Mouse (Mus musculus) ZHBTc4 (cell line): Measurements from ENCODE around the gene Rimklb.
A peak's percentile ranks its signal among the peaks of the same experiment; 100 is the strongest.

Experiments used
- DNase-seq: peaks from one replicate; pipeline ENCODE4 v3.0.0-alpha.2; 2011; ENCODE audit warnings: low read depth, low spot score

Rimklb gene

DNA sequence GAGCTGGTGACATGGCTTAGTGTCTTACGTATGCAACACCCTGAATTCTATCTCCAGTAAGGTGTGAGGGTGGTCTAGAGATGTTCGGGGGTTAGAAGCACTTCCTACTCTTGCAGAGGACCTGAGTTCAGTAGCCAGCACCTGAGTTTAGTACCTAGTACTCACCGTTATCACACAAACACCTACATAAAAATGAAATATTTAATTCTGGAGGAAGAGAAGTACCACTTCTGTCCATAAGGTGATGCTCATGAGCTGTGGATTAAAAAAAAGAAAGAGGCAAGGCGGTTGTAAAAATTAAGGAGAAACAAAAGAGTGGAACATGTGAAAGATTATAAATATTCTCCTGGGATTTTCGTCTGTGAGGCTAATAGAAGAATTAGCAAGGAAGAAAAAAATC lies 2.1 kb downstream of the Rimklb start:
- peak; percentile 28 for DNase-seq

DNA sequence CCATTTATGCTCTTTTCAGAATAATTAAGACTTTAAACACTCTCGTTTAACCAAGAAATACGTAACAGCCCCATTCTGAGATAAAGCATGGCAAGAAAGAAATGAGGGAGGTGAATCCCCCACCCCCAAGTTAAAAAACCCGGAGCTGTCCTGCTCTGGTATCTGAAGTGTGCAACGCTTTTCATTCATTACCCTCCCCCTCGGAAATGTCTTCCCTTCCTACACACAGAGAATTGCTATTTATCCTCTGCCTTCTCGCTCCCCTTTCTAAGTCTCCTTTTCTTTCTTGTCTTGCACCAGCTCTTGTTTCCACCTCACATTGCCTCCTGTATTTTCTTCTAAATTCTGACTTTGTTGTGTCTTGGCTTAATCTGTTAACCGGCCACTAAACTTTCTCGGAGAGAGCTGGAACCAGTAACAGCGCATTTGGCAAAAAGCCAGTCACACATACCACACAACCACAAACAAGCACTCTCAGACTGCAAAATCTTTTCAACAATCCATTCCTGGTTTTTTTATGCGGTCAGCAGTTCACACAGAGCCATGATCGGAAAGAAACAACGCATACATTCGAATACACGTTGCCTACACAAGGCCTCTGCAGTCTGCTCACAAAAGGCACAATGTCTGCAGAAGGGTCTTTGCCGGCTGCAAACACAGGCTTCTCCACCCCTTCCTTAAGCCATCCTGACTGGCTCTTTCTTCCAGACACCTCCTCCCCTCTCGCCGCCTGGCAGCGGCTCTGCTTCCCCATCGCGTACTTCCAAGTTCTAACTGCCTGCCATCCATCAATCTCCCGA lies 3.3 kb downstream of the Rimklb start:
- peak; percentile 40 for DNase-seq

DNA sequence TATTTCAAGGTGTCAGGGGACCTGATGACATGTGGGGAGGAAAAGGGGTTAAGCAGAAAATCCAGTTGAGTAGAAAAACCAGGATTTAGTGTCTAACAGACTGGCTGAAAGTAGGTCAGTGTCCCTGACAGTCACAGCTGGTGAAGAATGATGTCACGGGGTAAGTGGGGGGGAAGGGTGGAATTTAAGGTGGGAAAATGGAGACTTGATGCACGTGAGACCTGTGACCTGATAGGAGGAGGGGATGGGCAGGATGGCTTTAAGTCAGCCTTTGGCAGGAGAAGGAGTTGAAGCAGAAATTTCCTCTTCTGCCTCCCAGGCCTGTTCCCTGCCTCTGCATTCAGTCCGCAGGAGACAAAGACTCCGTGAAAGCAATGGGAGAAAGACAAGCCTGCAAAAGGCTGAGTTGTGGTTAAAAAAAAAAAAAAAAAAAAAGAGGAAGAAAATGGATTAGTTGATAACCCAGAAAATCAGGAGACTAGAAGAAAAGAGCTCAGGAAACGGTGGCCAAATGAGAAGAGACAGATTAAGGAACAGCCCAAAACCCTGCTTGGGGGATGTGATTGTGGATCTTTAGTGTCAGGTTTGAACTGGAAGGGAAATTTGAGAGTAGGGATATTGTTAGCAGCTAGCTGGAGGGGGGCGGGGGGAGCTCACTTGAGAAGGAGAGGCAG lies 4.6 kb downstream of the Rimklb start:
- peak; percentile 29 for DNase-seq

DNA sequence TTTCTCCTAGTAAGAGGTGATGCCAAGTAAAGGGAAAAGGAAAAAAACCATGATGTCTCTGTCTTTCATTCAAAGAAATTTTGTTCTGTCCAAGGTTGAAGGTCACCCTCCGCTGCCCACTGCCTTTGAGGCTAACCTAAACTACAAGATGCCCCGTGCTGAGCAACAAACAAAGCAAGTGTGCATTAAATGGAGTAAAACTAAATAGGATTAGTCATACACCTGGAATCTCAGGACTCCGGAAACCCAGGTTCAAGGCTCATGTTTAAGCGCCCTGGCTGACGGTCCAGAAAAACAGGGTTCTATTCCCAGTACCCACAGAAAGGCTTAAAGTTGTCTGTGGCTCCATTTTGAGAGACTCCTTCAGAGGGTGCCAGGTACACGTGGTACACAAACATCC lies 6.1 kb downstream of the Rimklb start:
- no peak for DNase-seq

DNA sequence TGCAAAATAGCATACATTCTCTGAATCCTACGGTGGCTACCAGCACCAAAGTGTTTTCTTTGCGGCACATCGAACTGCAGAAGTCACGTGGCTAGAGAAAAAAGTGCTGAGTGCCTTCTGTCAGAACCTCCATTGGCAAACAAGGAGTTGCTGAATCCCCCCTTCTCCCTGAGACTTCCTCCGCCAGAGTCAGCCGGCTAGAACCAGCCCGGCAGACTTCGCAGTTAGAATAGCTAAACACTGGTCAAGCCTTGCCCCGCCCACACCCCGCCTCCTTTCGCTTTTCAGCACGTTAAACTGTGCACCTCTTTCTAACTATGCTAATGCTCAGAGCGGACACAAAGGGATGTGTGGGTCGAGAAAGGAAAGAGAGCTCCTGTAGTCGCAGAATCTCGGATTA lies 7.0 kb downstream of the Rimklb start:
- peak; percentile 99 for DNase-seq

DNA sequence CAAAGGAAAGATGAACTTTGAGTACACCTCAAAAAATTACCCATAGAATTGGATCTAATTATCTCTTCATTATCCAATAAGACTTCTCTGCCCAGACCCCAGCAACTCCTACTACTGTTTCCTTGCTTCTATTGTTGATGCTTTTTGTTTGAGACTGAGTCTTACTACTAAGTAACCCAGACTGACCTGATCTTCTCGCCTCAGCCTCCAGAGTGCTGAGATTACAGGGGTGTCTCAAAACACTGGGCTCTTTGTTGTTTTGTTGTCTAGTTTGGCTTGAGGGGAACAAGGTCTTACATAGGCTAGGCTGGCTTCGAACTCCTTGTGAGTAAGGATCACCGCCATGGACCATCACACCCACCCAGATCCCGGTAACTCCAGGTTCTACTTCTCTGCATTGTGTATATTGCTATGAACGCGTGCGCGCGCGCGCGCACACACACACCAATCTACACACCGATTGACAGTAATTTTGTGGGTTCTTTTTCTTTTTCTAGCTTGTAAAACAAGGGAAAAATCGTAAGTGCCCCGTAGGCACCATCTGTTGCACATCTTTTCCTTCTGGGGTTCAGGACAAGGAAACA lies 7.5 kb downstream of the Rimklb start:
- DNase-seq: no peak

DNA sequence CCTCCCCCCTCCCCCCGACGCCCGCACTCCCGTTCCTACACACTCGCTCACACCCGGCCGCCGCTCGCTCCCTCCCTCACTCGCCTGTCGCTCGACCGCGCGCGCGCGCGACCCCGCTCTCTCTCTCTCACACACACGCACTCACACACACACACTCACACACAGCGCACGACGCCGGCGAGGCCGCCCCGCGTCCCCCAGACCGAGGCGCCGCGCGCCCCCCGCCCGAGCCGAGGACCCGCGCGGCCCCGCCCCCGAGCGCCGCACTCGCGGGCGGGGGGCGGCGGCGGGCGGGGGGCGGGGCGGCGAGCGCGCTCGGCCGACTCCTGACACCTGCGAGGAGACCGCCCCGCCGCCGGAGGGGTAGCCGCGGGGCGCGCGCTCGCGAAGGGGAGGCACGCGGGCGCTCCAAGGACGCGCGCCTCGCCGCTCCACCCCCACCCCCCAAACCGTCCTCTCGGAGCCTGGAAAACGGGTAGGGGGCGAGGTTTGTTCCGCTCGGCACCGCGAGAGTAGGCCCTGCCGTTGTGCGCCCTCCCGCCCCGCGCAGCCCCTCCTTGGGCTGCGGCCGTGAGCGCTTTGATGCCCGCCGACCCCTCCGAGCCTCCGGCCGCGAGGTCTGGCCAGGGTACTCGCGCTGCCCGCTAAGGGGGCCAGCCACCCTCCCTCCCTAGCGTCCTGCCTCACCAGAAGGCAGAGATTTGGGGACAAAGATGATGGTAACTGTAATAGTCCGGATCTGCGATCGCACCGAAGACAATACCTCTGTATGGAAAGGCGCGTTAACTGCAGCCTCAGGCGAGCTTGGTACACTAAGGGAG lies 12.1 kb downstream of the Rimklb start:
- DNase-seq: peak; percentile 94

DNA sequence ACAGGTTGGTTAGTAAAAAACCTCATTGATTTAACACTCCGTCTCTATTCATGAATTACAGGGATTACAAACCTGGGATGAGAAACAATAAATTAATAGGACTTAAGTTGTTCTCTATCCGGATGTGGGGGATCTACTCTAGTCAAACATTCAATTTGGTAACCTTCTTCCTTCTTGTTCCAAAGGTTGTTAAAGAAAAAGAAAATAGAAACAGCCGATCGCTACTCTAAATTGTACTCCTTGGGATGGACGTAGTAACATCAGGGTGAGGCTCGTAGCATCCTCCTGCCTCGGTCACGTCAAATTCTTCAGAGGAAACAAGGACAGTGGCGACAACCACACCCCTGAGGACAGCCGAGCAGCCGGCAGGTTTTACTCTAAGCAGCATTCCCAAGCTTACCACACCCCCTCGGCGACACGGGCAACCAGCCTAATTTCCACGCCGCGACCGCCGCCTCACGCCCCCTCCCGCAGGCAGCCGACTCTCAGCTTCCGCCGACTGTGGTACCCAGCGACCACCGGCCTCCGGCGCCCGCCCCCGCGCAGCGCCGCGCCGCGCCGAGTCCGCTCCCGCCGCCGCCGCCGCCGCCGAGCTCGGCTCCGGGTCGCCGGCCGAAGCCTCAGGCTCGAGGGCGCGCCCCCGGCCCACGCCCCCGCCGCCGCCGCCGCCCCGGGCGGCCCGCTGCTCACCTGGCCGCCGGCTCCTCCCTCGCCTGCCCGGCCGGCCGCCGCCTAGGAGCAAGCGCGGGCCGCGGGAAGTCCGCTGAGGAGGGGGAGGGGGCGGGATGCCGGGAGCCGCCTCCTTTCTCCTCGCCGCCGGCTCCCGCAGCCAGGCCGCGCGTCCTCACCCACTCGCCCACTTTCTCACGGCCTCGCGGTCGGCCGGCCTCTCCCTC lies 12.9 kb downstream of the Rimklb start:
- peak; percentile 81 for DNase-seq

DNA sequence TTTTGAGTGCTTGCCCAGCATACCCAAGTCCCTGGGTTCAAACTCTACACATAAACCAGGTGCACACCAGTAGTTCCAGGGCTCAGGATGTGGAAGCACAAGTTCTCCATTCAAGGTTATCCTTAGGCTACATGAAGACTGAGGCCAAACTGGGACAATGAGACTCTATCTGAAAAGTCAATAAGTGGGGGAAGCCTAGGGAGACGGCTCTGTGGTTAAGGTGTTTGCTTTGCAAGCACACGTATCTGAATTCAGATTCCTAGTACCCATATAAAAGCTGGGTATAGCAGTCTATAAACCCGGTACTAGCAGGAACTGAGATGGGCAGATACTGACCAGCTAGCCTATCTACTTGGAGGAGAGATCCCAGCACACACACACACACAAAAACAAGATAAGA lies 20.5 kb downstream of the Rimklb start:
- DNase-seq: no peak

DNA sequence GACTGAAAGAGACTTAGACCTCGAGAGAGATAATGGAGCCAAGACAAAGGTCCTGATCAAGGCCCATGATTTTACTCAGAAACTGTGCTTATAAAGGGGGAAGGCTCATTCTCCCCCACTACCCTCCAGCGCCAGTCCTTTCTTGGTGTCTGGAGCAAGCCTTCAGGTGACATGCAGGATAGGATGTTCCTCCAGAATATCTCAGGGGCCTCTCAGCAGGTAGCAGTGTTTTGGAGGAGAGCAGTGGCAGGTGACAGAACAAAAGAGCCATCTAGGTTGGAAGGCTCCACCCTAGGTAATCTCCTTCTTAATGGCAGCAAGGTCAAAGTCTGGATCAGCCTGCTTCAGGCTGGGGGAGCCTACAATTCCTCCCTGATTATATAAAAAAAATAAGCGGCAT lies 27.1 kb downstream of the Rimklb start:
- peak; percentile 53 for DNase-seq

DNA sequence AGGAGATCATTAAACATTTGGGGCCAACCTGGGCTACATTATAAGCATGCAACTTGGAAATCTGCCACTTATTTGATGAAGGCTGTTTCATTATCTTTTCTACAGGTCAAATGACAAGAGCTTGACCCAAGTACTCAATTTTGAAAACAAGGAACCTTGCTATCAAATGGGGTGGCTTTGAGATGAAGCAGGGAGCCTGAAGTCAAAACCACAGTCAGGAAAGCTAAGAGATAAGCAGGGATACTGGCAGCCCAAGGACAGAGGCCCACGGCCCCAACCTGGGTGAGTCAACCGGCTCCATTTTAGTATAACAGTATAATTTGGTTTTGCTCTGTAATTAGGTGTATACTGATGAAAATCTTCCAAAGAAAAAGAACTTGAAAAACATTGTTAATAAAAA lies 28.3 kb downstream of the Rimklb start:
- DNase-seq: no peak

DNA sequence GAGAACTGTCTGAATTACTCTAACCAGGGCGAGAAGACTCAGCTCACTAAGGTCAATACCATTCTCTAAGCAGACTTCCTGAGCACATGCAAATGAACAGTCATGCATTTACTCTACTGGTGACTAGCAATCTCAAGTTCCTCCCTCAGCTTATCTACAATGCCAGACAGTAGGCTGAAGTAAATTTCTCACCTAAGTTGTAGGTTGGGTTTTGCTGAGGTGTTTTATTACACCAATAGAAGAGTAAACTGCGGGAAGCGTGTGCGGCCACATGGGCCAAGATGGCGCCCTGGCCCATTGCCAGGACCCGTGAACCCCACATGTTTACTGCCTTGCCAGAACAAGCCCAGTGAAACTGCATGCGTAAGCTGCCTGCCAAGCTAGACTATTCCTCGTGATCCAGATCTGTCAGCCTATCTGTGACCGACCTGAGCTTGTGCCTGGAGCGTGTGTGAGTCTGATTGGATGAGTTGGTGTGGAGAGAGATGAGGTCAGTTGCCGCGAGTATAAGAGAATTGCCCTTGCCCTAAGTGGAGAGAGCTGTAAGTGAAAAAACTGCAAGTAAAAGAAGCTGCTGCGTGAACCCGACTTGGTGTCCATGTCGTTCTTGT lies 29.4 kb downstream of the Rimklb start:
- peak; percentile 94 for DNase-seq

DNA sequence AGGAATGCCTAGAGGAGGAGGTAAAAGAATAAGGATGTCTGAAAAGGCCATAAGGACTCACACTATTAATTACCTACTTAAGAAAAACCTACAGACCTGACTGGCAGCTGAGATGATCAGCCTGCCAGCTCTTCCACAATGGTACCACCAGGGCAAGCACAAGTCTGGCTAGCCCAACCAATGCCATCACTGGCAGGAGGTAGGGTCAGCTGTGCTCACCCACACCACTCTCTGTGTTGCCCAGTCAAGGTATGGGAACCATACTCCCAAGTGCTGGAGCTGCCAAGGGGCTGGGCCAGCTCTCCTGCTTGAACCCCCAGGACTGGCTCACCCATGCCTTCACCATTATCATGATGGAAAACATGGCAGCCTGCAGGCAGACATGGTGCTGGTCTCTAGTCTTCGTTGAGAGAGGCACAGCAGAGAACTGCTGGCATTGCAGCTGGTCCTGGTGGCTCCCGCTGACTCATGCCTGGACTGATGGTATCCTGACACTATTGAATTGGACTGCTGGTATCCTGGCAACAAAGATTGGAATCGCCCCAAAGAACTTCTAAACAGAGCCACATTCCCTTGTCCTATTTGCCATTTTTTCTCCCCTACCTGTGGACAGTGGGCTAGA lies 32.4 kb downstream of the Rimklb start:
- no peak for DNase-seq

DNA sequence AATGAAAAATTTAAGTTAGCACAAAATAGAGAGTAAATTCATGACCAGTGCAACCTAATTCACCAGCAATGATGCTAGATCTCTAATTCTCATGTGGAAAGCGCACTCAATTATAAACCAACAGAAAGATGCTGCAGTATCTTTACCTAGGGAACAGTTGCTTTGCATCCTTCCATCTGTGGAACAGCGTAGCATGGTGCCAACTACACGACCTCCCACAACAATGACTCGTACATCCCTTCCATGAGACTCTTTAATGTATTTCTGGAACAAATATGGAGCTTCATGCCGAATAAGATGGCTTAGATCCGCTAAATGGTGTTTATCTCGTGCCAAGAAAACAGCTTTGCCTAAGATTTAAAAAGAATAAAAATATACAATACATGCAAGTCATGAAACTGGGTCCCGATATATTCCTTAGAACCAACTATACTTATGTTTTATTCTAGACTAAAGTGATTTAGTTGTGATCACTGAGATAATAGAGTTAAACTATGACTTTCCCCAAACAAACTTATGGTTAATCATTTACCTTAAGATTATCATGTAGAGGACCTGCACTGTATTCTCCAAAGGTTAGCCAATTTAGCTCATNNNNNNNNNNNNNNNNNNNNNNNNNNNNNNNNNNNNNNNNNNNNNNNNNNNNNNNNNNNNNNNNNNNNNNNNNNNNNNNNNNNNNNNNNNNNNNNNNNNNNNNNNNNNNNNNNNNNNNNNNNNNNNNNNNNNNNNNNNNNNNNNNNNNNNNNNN lies 39.4 kb downstream of the Rimklb start:
- DNase-seq: no peak

DNA sequence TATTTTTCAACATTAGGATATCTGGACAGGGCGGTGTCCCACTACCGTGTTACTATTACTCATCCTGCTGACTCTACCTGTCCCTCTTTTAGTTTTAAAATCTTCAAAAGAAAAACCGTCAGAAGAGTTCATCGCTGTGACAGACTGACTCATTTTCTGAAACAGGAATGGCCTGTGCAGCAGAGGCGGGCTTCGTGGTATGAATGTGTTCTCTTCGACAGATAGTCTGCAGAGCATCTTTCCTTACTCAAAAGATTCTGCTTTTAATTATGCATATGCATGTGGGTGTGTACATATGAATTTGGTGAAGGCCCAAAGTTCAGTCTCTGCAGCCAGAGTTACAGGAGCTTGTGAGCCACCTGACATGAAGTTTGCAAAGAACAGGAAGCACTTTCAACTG lies 50.7 kb downstream of the Rimklb start:
- DNase-seq: no peak

DNA sequence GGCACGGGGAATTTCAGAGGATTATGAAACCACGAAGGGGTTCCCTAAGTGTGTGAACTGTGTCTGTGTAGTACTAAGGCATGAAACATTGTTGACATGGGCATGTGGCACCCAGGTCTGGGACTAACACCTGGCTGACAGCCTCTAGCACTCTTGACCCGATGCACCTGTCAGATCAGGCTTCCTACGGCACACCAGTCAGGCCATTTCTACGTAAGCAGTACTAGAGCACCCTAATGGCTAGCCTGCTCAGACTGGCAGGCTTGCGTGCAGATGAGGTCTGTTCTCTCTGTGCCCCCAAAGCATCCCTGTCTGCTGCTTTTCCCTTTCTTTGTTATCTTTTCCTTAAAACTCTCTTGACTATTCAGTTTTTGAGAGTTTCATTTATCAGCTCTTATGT lies 53.3 kb downstream of the Rimklb start:
- no peak for DNase-seq

DNA sequence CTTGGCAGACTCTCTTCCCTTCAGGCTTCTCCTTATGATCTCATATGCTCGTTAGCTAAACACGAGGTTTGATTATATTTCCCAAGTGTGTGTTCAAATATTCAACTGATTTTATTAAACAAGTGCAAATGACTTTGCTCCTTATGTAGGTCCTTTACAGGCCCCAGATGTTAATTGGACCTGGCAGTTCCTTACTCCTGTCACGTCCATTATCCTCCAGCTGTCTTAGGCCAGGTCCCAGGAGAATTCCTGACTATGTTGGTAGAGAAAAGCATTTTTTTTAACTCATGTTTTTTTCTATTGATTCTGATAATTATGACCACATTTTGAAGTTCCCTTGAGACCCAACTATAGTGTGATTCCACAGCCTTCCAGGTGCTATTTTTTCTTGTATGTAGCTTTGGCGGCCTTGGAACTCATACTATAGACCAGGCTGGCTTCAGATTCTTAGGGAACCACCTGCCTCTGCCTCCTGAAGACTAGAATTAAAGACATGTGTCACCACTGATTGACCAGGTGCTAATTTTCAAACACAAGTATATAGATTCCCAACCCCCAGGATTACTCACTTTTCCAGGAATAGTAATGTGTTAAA lies 57.8 kb downstream of the Rimklb start:
- DNase-seq: no peak

DNA sequence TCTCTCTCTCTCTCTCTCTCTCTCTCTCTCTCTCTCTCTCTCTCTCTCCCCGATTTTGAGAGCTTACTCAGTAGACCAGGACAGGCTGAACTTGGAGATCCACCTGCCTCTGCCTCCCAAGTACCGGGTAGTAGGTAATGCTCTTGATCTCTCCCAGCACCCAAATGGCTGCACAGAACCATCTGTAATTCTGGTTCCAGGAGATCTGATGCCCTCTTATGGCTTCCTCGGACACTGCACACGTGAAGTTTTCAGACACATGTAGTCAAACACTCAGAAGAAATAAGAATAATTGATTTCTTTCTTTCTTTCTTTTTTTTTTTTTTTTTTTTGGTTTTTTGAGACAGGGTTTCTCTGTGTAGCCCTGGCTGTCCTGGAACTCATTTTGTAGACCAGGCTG lies 59.3 kb downstream of the Rimklb start:
- DNase-seq: peak; percentile 56

DNA sequence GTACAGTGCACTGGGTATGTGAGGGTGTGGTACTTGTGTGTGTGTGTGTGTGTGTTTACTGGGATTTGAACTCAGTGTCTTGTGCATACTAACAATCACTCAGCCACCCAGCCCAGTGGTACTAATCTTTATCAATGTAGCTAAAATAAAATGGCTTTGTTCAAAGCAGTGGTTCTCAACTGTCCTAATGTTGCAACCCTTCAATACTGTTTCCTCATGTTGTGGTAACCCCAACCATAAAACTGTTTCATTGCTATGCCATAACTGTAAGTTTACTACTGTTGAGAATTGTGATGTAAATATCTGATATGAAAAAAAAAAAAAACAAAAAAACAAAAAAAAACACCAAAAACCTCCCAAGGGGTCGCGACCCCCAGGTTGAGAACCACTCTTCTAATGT lies 63.3 kb downstream of the Rimklb start:
- DNase-seq: no peak
